Mouse (Mus musculus): ENCODE data around the gene Sdk1.

DNA sequence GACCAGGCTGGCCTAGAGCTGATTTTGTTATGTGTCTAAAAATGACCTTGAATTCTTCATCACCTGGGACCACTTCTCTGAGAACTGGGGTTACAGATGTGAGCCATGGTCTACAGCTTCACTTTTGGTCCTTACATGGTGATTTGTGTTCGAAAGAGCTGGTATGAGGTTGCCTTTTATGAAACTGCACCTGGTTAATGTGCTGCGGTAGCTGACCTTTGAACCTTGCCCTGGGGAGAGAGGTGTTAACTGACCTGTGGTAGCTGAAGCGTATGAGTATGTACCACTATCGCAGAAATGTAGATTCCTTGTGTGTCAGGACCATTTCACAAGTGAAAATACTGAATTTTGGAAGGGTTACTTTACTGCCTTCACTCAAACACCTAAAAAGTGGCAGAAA, 149.3 kb downstream of the Sdk1 start:
- TF ChIP-seq CTCF (IDR thresholded peaks at IDR 0.05) (no peak), POLR2A (IDR thresholded peaks at IDR 0.05; ENCODE audit: insufficient read depth, low read depth, low read length) (no peak), EP300 (IDR thresholded peaks at IDR 0.05; ENCODE audit: insufficient read depth, low read depth, low read length) (no peak)

Data from heart, adult 2 months (tissue).